Mouse (Mus musculus) inflammation-experienced regulatory T-cells, adult 6 months (primary cell): ENCODE results near the gene Lamtor1. TPM values are rescaled to one million over a fixed set of nuclear protein-coding genes. Genes with fewer than 3 reads are reported as not detected.

ENCODE experiments used
- ATAC-seq: one replicate; pipeline ENCODE4 v1.8.0; 2017
- polyA plus RNA-seq, 3 experiments: library from polyadenylated mRNA; unstranded; fragments of 100-300 nt; shearing (Covaris generic); gene quantifications; one replicate each; pipeline ENCODE4 v1.2.1; 2017

Gene Lamtor1
- polyA plus RNA-seq = 100 to 1,000 TPM in 2 of 3 experiments, 10 to 100 TPM in 1; 96.6 to 125 (median 118) TPM

- peak; percentile 100 for ATAC-seq
Observed at GRCm38 (mm10) chr7:101905561-101906286, at the start of gene Lamtor1. Lamtor1 (plus strand) TSS chr7:101905904.

DNA sequence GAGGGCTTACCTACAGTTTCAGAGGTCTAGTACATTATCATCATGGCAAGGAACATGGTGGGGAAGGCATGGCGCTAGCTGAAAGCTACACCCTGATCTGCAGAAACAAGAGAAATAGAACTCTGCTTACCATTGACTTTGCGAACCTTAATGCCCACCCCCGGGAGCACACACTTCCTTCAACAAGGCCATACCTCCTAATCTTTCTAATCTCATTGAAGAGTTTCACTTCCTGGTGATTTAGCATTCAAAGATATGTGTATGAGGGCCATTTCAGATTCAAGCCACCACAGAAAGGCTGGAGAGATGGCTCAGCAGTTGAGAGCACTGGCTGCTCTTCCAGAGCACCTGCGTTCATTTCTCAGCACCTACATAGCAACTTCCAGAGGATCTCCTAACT lies 48.6 kb upstream of the Lamtor1 start, which contains the start of gene Folr2:
Gene Folr2 (minus strand): TSS at position 101 of the 400 bp plus-strand sequence.
- ATAC-seq = no peak

GRCm38 (mm10) chr7:101858362-101858761 lies 47.3 kb upstream of the Lamtor1 start:
- ATAC-seq = no peak

DNA sequence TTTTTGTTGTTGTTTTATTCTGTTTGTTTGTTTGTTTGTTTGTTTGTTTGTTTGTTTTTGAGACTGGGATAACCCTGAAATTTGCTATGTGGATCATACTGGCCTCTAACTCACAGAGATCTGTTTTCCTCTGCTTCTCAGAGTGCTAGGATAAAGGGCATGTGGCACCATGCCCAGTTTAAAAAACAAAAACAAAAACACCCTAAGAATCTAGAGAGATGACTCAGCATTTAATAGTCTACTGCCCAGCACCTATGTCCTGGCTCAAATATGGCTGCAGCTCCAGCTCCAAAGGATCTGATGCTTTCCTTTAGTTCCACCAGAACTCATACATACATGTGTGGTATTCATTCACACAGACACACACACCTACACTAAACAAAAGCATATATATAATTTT lies 44.7 kb upstream of the Lamtor1 start:
- ATAC-seq = no peak

GRCm38 (mm10) chr7:101862291-101862690 lies 43.4 kb upstream of the Lamtor1 start:
- no peak for ATAC-seq

GRCm38 (mm10) chr7:101863415-101863814 lies 42.3 kb upstream of the Lamtor1 start, which contains the start of gene Anapc15:
Anapc15 (plus strand) TSS chr7:101863715.
- ATAC-seq = no peak

GRCm38 (mm10) chr7:101866491-101867265 lies 39.0 kb upstream of the Lamtor1 start:
- ATAC-seq = no peak

DNA sequence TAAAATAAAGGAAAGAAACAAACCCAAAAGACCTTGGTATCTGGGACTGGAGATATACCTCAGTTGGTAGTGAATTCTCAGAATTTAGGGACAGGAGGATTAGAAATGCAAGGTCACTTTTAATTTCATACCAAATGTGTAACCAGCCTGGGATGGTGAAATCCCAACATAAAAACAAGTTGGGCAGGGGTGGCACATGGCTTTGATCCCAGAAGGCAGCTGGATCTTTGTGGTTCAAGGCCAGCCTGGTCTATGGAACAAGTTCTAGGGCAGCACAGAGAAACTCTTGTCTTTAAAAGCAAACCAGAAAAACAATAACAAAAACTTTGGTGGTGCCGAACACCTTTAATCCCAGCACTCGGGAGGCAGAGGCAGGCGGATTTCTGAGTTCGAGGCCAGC lies 38.2 kb upstream of the Lamtor1 start:
- no peak for ATAC-seq

DNA sequence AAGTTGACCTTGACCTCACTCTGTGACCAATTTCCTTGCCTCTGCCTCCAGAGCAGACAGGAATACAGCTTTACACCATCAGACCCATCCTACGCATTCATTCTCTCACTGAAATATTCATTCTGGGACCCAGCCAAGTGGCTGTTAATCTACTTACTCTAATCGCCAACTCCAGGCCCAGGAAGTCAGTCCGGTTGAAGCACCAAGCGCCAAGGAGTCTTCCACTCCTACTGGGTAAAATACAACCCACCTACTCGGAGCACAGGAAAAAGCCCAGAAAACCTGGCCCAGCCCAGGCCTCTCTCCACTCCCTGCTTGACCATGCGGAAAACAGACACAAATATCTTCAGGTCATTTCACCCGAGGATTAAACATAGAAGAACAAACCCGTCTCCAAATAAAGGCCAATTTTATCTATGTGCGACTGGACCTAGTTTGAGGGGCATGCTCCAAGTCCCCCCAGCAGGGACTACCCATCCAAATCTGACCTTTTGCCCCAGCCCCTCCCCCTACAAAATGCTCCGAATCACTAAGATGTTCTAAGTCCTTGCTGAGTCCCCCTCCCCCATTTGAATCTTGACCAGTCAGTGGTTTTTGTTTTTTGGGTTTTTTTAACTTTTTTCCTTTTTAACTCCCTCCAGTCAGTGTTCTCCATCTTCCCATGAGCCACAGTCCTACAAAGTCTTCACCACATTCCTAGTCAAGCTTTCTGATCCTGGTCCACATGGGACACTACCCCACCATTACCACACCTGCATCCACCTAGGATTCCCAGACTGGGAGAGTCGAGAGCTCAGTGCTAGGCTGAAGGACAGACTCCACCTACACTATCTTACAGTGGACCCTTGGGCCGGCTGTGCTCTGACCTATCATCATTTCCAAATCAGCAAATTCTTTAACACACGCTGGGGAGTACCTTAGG lies 37.2 kb upstream of the Lamtor1 start:
- ATAC-seq = no peak

DNA sequence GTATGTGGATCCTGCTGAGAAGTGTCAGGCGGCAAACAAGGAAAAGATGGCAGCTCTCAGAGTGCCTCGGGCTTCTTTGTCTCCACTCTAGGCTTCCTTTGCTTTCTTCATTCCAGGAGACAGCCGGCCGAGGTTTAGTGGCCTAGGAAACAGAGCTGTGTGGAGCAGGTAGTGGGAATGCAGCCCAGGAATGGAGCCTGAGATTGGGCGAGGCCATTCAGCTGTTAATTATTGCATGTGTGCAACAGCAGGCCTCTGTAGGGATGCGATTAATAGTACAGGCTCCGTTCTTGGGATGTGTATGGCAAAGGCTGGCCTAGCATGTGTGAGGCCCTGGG lies 36.6 kb upstream of the Lamtor1 start:
- ATAC-seq = no peak

DNA sequence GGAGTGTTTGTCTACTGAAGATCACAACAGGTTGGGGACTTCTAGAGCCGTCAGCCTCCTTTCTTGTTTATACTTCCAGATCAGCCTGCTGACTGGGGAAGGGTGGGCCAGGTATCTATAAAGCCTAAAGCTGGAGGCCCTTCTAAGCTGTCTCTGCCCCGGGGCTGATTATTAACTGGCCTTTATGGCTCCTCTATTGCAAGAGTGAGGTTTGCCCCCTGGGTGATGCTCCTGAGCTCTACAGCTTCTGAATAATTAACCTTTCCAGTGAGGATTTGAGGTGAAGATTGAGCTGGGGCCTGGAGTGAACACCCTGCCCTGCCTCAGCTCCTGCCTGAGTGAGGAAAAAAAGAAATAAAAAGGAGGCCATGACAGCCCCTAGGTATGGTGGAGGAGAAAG lies 35.1 kb upstream of the Lamtor1 start, which contains the start of gene Folr1:
Gene Folr1 (minus strand): TSS at position 160 of the 400 bp plus-strand sequence.
- ATAC-seq = no peak

- no peak for ATAC-seq
Observed at GRCm38 (mm10) chr7:101871296-101871695, 34.4 kb upstream of the Lamtor1 start.

- no peak for ATAC-seq
Observed at GRCm38 (mm10) chr7:101875978-101876377, 29.7 kb upstream of the Lamtor1 start.

DNA sequence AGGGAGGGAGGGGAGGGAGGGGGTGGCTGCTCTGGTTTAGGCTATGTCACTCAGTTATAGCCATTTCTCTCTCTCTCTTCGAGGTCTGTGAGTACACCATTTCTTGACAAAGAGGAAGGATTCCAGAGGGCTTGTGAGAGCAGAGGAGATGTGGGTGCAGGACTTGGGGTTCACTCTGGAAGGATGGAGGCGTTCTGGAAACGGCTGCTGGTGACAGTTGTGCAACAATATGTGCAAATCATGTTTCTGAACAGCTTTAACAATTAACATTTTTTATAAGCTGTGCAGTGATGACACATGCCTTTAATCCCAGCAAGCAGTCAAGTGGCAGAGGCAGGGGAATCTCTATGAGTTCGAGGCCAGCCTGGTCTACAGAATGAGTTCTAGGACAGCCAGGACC lies 24.8 kb upstream of the Lamtor1 start:
- no peak for ATAC-seq

GRCm38 (mm10) chr7:101882413-101883154 lies 23.1 kb upstream of the Lamtor1 start:
- no peak for ATAC-seq

GRCm38 (mm10) chr7:101884160-101884559 lies 21.5 kb upstream of the Lamtor1 start:
- ATAC-seq = no peak

DNA sequence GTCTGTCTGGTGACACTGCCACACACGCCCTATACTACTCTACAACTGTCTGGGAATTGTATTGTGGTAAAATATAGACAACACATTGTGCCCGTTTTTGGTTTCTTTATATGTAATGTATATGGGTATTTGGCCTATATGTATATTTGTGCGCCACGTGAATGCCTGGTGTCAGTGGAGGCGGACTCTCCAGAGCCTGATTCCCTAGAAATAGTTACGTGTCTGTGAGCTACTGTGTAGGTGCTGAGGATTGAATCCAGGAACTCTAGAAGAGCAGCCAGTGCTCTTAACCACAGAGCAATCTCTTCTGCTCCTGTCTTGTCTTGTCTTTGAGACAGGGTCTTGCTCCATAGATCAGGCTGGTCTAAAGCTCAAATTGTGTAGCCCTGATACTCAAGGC lies 19.4 kb upstream of the Lamtor1 start:
- ATAC-seq = no peak

- no peak for ATAC-seq
Observed at GRCm38 (mm10) chr7:101888460-101888859, 17.2 kb upstream of the Lamtor1 start.

GRCm38 (mm10) chr7:101895695-101896094 lies 10.0 kb upstream of the Lamtor1 start:
- no peak for ATAC-seq

DNA sequence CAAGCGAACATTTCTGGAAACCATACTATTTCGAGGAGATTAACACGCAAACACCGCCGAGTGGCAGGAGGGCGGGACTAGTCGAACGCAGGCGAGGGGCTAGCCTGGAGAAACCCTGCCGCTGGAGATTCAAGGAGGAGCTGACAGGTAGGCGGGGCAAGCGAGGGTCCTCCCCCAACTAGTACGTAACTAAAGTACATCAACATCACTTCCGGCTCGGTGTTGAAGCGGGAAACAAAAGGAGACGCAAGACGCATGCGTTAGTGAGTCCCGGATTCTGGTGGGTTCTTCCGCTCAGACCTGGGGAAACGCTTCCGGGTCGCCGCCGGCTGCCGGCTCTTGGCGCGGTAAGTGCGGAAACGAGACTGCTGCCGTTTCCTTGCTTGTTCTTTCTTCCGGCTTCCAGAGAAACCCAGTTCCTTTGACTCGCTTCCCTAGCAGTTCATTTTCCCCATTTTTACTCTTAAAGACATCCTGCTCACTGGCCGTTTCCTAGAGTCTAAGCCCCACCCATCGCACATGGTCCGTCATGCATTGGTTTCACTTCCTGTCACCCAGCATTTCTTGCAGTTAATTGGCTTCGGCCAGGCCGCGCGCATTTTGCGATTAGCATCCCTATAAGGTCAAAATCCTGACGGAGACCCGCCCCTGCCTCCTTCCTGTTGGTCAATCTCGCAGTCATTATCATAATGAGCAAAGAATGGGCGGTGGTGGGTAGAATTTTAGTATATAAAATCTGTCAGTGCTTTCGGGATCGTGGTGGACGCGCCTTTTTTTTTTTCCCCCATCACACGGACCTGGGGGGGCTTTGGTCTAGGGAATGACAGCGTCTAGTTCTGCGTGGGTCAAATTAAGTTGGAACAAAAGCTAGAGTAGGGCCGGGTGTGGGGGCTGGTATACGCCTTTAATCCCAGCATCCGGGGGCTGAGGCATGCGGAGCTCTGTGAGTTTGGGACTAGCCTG lies 9.3 kb upstream of the Lamtor1 start:
- peak; percentile 90 for ATAC-seq
